22 mouse cellular contexts compared by ENCODE assay signal in genomic region chr11:121090943-121091342, GRCm38 (mm10). TPM values are rescaled to one million over a fixed set of nuclear protein-coding genes. Genes with fewer than 3 reads are reported as not detected.
DNase-seq lines count a peak whose midpoint lies in the region; ATAC-seq and TF ChIP-seq lines count a peak whose summit lies in the region.
"Had no signal": no experiment of that assay in that cellular context is flagged by ENCODE, and none has a peak within 500 bp of the region (broad histone marks: within the 10 kb centered on the region; RNA-seq: fewer than 3 reads in every experiment).

No protein-coding gene starts in this region.

- H3ac ChIP-seq in myocyte (ENCODE audit: control insufficient read depth, insufficient read length): no peak overlapping the region

- H3K27ac ChIP-seq in embryonic facial prominence, embryonic 14.5 days (replicated peaks; ENCODE audit: low read depth, low read length): no peak overlapping the region
- H3K27ac ChIP-seq in embryonic facial prominence, embryonic 10.5 days (replicated peaks): no peak overlapping the region
- H3K27ac ChIP-seq: heart, embryonic 13.5 days; limb, embryonic 13.5 days; liver, embryonic 14.5 days; midbrain, embryonic 15.5 days had no signal

- no peaks in the 10 kb centered on the region for H3K4me1 ChIP-seq in embryonic facial prominence, embryonic 14.5 days (ENCODE audit: control insufficient read depth, insufficient read depth, low read length)
- no peaks in the 10 kb centered on the region for H3K4me1 ChIP-seq in embryonic facial prominence, embryonic 10.5 days
- H3K4me1 ChIP-seq: limb, embryonic 13.5 days; midbrain, embryonic 15.5 days had no signal

- WGBS in embryonic facial prominence, embryonic 14.5 days: 57% methylated on average over 4 of the region's 4 CpGs
- WGBS in embryonic facial prominence, embryonic 10.5 days: 72% methylated on average over 4 of the region's 4 CpGs

- H3K4me3 ChIP-seq in embryonic facial prominence, embryonic 14.5 days (ENCODE audit: low read depth, low read length): no peak overlapping the region
- no peak overlapping the region for H3K4me3 ChIP-seq in embryonic facial prominence, embryonic 10.5 days
- no peak overlapping the region for H3K4me3 ChIP-seq in myocyte
- H3K4me3 ChIP-seq: erythroblast, embryonic 14.5 days; heart, embryonic 13.5 days; limb, embryonic 13.5 days; midbrain, embryonic 15.5 days had no signal

- peak; percentile 80 for DNase-seq in embryonic facial prominence, embryonic 14.5 days (ENCODE audit: low spot score)
- no peak for DNase-seq in embryonic facial prominence, embryonic 10.5 days (ENCODE audit: low spot score)
- peak; percentile 52 for DNase-seq in 3134 (ENCODE audit: extremely low read depth, insufficient read length, low spot score)
- DNase-seq in thymus, postnatal 10 days (ENCODE audit: low spot score in 2 of 2): no peak
- no peak for DNase-seq in gastrocnemius, postnatal 10 days
- no peak for DNase-seq in embryo, embryonic 11 days
- DNase-seq: adrenal gland, postnatal 36 days; cerebellum, postnatal 10 days; gastrocnemius, postnatal 36 days; heart, postnatal 36 days; kidney, adult 9 months; kidney, postnatal 4 days had no signal

- no peaks in the 10 kb centered on the region for H3K36me3 ChIP-seq in embryonic facial prominence, embryonic 14.5 days (ENCODE audit: control insufficient read depth, insufficient read depth, low read length)
- no peaks in the 10 kb centered on the region for H3K36me3 ChIP-seq in embryonic facial prominence, embryonic 10.5 days (replicated peaks)
- no peaks in the 10 kb centered on the region for H3K36me3 ChIP-seq in myocyte (ENCODE audit: control insufficient read depth, insufficient read depth)
- H3K36me3 ChIP-seq: heart, embryonic 13.5 days; limb, embryonic 13.5 days; midbrain, embryonic 15.5 days had no signal

- no peaks in the 10 kb centered on the region for H3K9me3 ChIP-seq in embryonic facial prominence, embryonic 14.5 days (ENCODE audit: control insufficient read depth, low read length)
- H3K9me3 ChIP-seq in embryonic facial prominence, embryonic 10.5 days: no peaks in the 10 kb centered on the region
- H3K9me3 ChIP-seq: heart, embryonic 13.5 days; limb, embryonic 13.5 days; midbrain, embryonic 15.5 days had no signal

- H3K9ac ChIP-seq in embryonic facial prominence, embryonic 14.5 days (ENCODE audit: low read depth, low read length): no peak overlapping the region
- H3K9ac ChIP-seq: heart, embryonic 13.5 days; limb, embryonic 13.5 days; liver, embryonic 14.5 days; midbrain, embryonic 15.5 days had no signal

- peak; percentile 83; the same call in 1 of the 2 replicates for ATAC-seq in embryonic facial prominence, embryonic 14.5 days (ENCODE audit: low read depth)
- peak; percentile 50; the same call in 1 of the 2 replicates for ATAC-seq in common myeloid progenitor, adult 5-6 weeks (replicated peaks; ENCODE audit: low read depth, poor library complexity, severe bottlenecking)
- ATAC-seq: hindbrain, embryonic 16.5 days; midbrain, embryonic 15.5 days had no signal

- no peak overlapping the region for H3K4me2 ChIP-seq in embryonic facial prominence, embryonic 14.5 days (ENCODE audit: low read depth, low read length)
- peak overlapping the region; percentile 54 for H3K4me2 ChIP-seq in myocyte (ENCODE audit: low read depth)
- H3K4me2 ChIP-seq: heart, embryonic 13.5 days; limb, embryonic 13.5 days; midbrain, embryonic 15.5 days had no signal

- no peaks in the 10 kb centered on the region for H3K79me2 ChIP-seq in myocyte (ENCODE audit: control insufficient read depth, insufficient read depth)

- TF ChIP-seq POLR2A in myocyte (IDR thresholded peaks at IDR 0.05; ENCODE audit: insufficient read length, low read depth): no peak

- no peaks in the 10 kb centered on the region for H3K27me3 ChIP-seq in embryonic facial prominence, embryonic 14.5 days (replicated peaks; ENCODE audit: control insufficient read depth, insufficient read depth, low read length)
- H3K27me3 ChIP-seq in embryonic facial prominence, embryonic 10.5 days (replicated peaks; ENCODE audit: low read depth, poor library complexity, severe bottlenecking): no peaks in the 10 kb centered on the region
- H3K27me3 ChIP-seq in myocyte (ENCODE audit: control insufficient read depth, insufficient read depth, insufficient read length): no peaks in the 10 kb centered on the region
- H3K27me3 ChIP-seq: heart, embryonic 13.5 days; limb, embryonic 13.5 days; midbrain, embryonic 15.5 days had no signal

TF ChIP-seq in myocyte, 11 proteins besides CTCF, POLR2A, EP300 and RAD21:
- TF ChIP-seq REST (IDR thresholded peaks at IDR 0.05; ENCODE audit: insufficient read depth, insufficient read length) (no peak), MYOD1 (IDR thresholded peaks at IDR 0.05; ENCODE audit: control insufficient read depth in 1 of 3, insufficient read length in 2 of 3, low read depth in 2 of 3) (peak; percentile 65 to 86 (median 77)), MAX (IDR thresholded peaks at IDR 0.05; ENCODE audit: low read depth) (no peak), E2F4 (IDR thresholded peaks at IDR 0.05; ENCODE audit: insufficient read depth) (no peak), TCF12 (IDR thresholded peaks at IDR 0.05; ENCODE audit: insufficient read depth, poor library complexity, severe bottlenecking) (peak; percentile 76), SRF (IDR thresholded peaks at IDR 0.05; ENCODE audit: control insufficient read depth, insufficient read length, low read depth) (no peak), POLR2AphosphoS2 (IDR thresholded peaks at IDR 0.05; ENCODE audit: insufficient read length, low read depth) (no peak), MYOG (IDR thresholded peaks at IDR 0.05; ENCODE audit: control insufficient read depth in 1 of 3, insufficient read depth in 1 of 3, insufficient read length in 2 of 3, low read depth in 2 of 3) (peak in 2 of 3 experiments; percentile 37 to 86), TCF3 (IDR thresholded peaks at IDR 0.05; ENCODE audit: insufficient read length, low read depth) (no peak), CEBPB (IDR thresholded peaks at IDR 0.05; ENCODE audit: insufficient read depth, poor library complexity, severe bottlenecking) (no peak), USF1 (IDR thresholded peaks at IDR 0.05; ENCODE audit: low read depth) (peak; percentile 6)

RNA-seq across cellular contexts. Expression of gene Sectm1a, which starts 9.9 kb away (rescaled TPM):
- 0.22 and 0.80 TPM in 2 replicates for polyA plus RNA-seq in embryonic facial prominence, embryonic 14.5 days (2014; fragmentation: Nextera tagmentation; extraction: Ambion mirVana)
- polyA plus RNA-seq in embryonic facial prominence, embryonic 10.5 days (2016; fragmentation: Nextera tagmentation; extraction: Ambion mirVana): not detected in 2 replicates
- total RNA-seq in common myeloid progenitor, adult 5-6 weeks (2017): not detected in 2 replicates
- 0.12 TPM for polyA plus RNA-seq in myocyte (2012; fragmentation: generic; extraction: Trizol)
- total RNA-seq in gastrocnemius, postnatal 10 days (2021): under 1 TPM in 1 of 2 experiments, not detected in 1; 0.14 TPM
- total RNA-seq: adrenal gland, postnatal 36 days; gastrocnemius, postnatal 36 days; heart, postnatal 36 days; layer of hippocampus, postnatal 10 days; left cerebral cortex, postnatal 10 days had no signal
- polyA plus RNA-seq: erythroblast, embryonic 14.5 days; heart, embryonic 13.5 days; hindbrain, embryonic 16.5 days; midbrain, embryonic 15.5 days had no signal

RNA-seq across cellular contexts. Expression of gene Tex19.2, which starts 27.5 kb away (rescaled TPM):
- polyA plus RNA-seq in embryonic facial prominence, embryonic 14.5 days (2014; fragmentation: Nextera tagmentation; extraction: Ambion mirVana): not detected in 2 replicates
- polyA plus RNA-seq in embryonic facial prominence, embryonic 10.5 days (2016; fragmentation: Nextera tagmentation; extraction: Ambion mirVana): not detected in 2 replicates
- total RNA-seq in common myeloid progenitor, adult 5-6 weeks (2017): not detected in 2 replicates
- 0.05 TPM for polyA plus RNA-seq in myocyte (2012; fragmentation: generic; extraction: Trizol)
- total RNA-seq in gastrocnemius, postnatal 10 days (2021): not detected
- total RNA-seq: adrenal gland, postnatal 36 days; gastrocnemius, postnatal 36 days; heart, postnatal 36 days; layer of hippocampus, postnatal 10 days; left cerebral cortex, postnatal 10 days had no signal
- polyA plus RNA-seq: erythroblast, embryonic 14.5 days; heart, embryonic 13.5 days; hindbrain, embryonic 16.5 days; limb, embryonic 13.5 days; midbrain, embryonic 15.5 days had no signal

RNA-seq across cellular contexts. Expression of gene Sectm1b, which starts 27.6 kb away (rescaled TPM):
- 0.34 and 0.72 TPM in 2 replicates for polyA plus RNA-seq in embryonic facial prominence, embryonic 14.5 days (2014; fragmentation: Nextera tagmentation; extraction: Ambion mirVana)
- not detected in 2 replicates for polyA plus RNA-seq in embryonic facial prominence, embryonic 10.5 days (2016; fragmentation: Nextera tagmentation; extraction: Ambion mirVana)
- not detected in 2 replicates for total RNA-seq in common myeloid progenitor, adult 5-6 weeks (2017)
- polyA plus RNA-seq in myocyte (2012; fragmentation: generic; extraction: Trizol): not detected
- not detected for total RNA-seq in gastrocnemius, postnatal 10 days (2021)
- total RNA-seq: adrenal gland, postnatal 36 days; gastrocnemius, postnatal 36 days; heart, postnatal 36 days; layer of hippocampus, postnatal 10 days; left cerebral cortex, postnatal 10 days had no signal
- polyA plus RNA-seq: erythroblast, embryonic 14.5 days; heart, embryonic 13.5 days; hindbrain, embryonic 16.5 days; limb, embryonic 13.5 days; midbrain, embryonic 15.5 days had no signal

RNA-seq across cellular contexts. Expression of gene Cd7, which starts 51.7 kb away (rescaled TPM):
- 0.93 and 1.1 TPM in 2 replicates for polyA plus RNA-seq in embryonic facial prominence, embryonic 14.5 days (2014; fragmentation: Nextera tagmentation; extraction: Ambion mirVana)
- polyA plus RNA-seq in embryonic facial prominence, embryonic 10.5 days (2016; fragmentation: Nextera tagmentation; extraction: Ambion mirVana): not detected in 2 replicates
- 1.1 and 3.1 TPM in 2 replicates for total RNA-seq in common myeloid progenitor, adult 5-6 weeks (2017)
- polyA plus RNA-seq in myocyte (2012; fragmentation: generic; extraction: Trizol): 0.35 TPM
- total RNA-seq in gastrocnemius, postnatal 10 days (2021): not detected
- total RNA-seq: gastrocnemius, postnatal 36 days; layer of hippocampus, postnatal 10 days; left cerebral cortex, postnatal 10 days had no signal
- polyA plus RNA-seq: erythroblast, embryonic 14.5 days; hindbrain, embryonic 16.5 days; limb, embryonic 13.5 days; midbrain, embryonic 15.5 days had no signal

RNA-seq across cellular contexts. Expression of gene Tex19.1, which starts 55.0 kb away (rescaled TPM):
- polyA plus RNA-seq in embryonic facial prominence, embryonic 14.5 days (2014; fragmentation: Nextera tagmentation; extraction: Ambion mirVana): not detected in 2 replicates
- polyA plus RNA-seq in embryonic facial prominence, embryonic 10.5 days (2016; fragmentation: Nextera tagmentation; extraction: Ambion mirVana): 0.11 TPM in 1 of 2 replicates, not detected in the other
- total RNA-seq in common myeloid progenitor, adult 5-6 weeks (2017): not detected in 2 replicates
- polyA plus RNA-seq in myocyte (2012; fragmentation: generic; extraction: Trizol): not detected
- under 1 TPM in 1 of 2 experiments, not detected in 1; 0.14 TPM for total RNA-seq in gastrocnemius, postnatal 10 days (2021)
- total RNA-seq: adrenal gland, postnatal 36 days; gastrocnemius, postnatal 36 days; heart, postnatal 36 days; layer of hippocampus, postnatal 10 days; left cerebral cortex, postnatal 10 days had no signal
- polyA plus RNA-seq: erythroblast, embryonic 14.5 days; heart, embryonic 13.5 days; hindbrain, embryonic 16.5 days; limb, embryonic 13.5 days; midbrain, embryonic 15.5 days had no signal

Comparison
In these comparisons a context has a peak if more than half of its experiments do, and no peak if none do; other contexts are left out.
1. DNase-seq: peak in embryonic facial prominence, embryonic 14.5 days (single experiment) and 3134 (single experiment); none in embryonic facial prominence, embryonic 10.5 days (single experiment), thymus, postnatal 10 days (0 of 2), gastrocnemius, postnatal 10 days (single experiment) and embryo, embryonic 11 days (single experiment).